Mouse (Mus musculus): Measurements from ENCODE around the gene Cdhr2.

Gene Cdhr2

DNA sequence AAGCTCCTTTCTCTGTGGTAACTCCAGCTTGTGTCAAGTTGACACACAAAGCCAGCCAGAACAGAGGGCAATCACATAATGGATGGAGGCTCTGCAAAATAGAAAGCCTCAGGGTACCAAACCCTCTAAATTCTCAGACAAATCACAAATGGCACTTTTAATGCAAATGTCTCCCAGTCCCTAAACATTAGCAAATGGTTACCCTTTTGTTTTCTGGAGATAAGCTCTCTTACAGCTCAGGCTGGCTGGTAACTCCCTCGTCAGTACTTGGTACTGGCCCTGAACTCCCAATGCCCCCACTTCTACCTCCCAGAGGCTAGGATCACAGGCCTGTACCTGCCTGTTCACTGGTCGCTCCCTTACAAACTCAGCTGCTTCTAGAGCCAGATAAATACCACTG is 82.0 kb downstream of the Cdhr2 start:
- no peak for DNase-seq (ENCODE audit: low spot score)

DNA sequence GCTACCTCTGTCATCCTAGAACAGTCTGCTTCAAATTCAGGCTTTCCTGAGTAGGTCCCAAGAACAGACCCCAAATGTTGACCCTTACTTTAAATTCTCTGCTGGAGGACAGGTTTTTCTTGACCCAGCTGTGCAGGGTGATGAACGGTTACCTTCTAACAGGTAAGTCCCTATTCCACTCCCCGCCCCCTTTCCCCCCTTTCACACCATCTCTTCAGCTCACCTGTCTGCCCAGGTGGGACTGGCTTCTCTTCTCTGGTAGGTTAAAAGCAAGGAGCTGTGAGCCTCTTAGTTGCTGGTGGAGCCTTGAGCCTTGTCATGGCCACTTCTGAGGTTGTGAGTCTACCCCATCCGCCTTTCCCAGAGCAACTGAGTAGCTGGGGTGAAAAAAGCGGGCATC is 82.4 kb downstream of the Cdhr2 start, which contains the start of gene Eif4e1b:
Gene Eif4e1b (plus strand): TSS at position 301 of the 400 bp plus-strand sequence.
- DNase-seq (ENCODE audit: low spot score), result no peak

Measured in ovary, postnatal 14 days (tissue).